Mouse (Mus musculus): ENCODE data around the gene Cyld.

DNA sequence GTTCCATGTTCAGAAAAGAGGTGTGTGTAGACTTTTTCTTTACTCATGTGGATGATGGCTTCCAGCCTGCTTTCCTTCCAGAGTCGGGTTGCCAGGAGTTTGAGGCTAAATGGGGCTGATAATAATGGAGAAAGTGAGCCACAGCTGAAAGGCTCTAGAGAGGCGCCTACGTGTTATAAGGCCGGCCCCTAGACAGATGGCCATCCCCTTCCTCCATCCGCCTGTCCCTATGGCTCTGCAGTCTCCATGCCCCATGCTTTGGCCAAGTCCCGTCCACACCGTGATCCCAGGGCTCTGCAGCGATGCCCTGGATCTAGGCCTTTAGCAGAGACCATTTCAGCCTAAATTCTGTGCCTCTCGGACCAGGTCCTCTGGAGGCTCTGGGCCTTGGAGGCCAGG is 96.5 kb downstream of the Cyld start:
- TF ChIP-seq CTCF (IDR thresholded peaks at IDR 0.05; ENCODE audit: insufficient read depth, low read depth, low read length) = no peak
- no peak for TF ChIP-seq POLR2A (IDR thresholded peaks at IDR 0.05; ENCODE audit: insufficient read depth, low read depth, low read length)

Measured in olfactory bulb, adult 2 months (tissue).